Mouse (Mus musculus) testis, postnatal 10 days (tissue): Measurements from ENCODE around the gene Selenon.
"Not testable (repeated sequence)": the region's sequence is repeated elsewhere in the genome, so short reads cannot be mapped to it uniquely, and the experiment has no call there.

Source experiments
- DNase-seq: peaks from one replicate; pipeline ENCODE4 v3.0.0; 2021; ENCODE audit warnings: low spot score

Selenon gene

GRCm38 (mm10) chr4:134510396-134510795, 41.6 kb downstream of the Selenon start:
- DNase-seq, result no peak

- DNase-seq, result no peak
These were observed 45.3 kb downstream of the Selenon start for GRCm38 (mm10) chr4:134506713-134507112.

- DNase-seq, result no peak
These were observed 45.9 kb downstream of the Selenon start for GRCm38 (mm10) chr4:134505966-134506594.

- no peak for DNase-seq
These were observed 46.6 kb downstream of the Selenon start for GRCm38 (mm10) chr4:134505303-134505789.

- no peak for DNase-seq
These were observed 48.1 kb downstream of the Selenon start for GRCm38 (mm10) chr4:134503686-134504357.

- DNase-seq, result no peak
These were observed 50.9 kb downstream of the Selenon start for GRCm38 (mm10) chr4:134501095-134501494.

- not testable (repeated sequence) for DNase-seq
These were observed 53.0 kb downstream of the Selenon start for GRCm38 (mm10) chr4:134498983-134499382.

GRCm38 (mm10) chr4:134497986-134498731, 53.8 kb downstream of the Selenon start:
- DNase-seq, result peak; percentile 56

GRCm38 (mm10) chr4:134497223-134497622, 54.7 kb downstream of the Selenon start:
- no peak for DNase-seq

GRCm38 (mm10) chr4:134496595-134497210, 55.3 kb downstream of the Selenon start, which contains the start of gene Paqr7:
Gene Paqr7 (plus strand): TSS chr4:134496697.
- DNase-seq, result peak; percentile 85

- DNase-seq, result no peak
These were observed 56.4 kb downstream of the Selenon start for GRCm38 (mm10) chr4:134495546-134495923.

- peak; percentile 53 for DNase-seq
These were observed 57.0 kb downstream of the Selenon start for GRCm38 (mm10) chr4:134494780-134495545.

GRCm38 (mm10) chr4:134494161-134494560, 57.8 kb downstream of the Selenon start:
- DNase-seq, result not testable (repeated sequence)

- DNase-seq, result peak; percentile 61
These were observed 60.2 kb downstream of the Selenon start for GRCm38 (mm10) chr4:134491716-134492115.

- no peak for DNase-seq
These were observed 61.8 kb downstream of the Selenon start for GRCm38 (mm10) chr4:134489986-134490665.

- no peak for DNase-seq
These were observed 63.8 kb downstream of the Selenon start for GRCm38 (mm10) chr4:134488211-134488610.
